Mouse (Mus musculus) brain, embryonic 14.5 days (tissue): Measurements from ENCODE around the gene Col4a4.

ENCODE experiments used
- CTCF ChIP-seq: fragments of 200-500 bp; IDR thresholded peaks from 2 replicates; pipeline ENCODE4 v1.5.1; 2012; ENCODE audit warnings: inconsistent platforms, mild to moderate bottlenecking, moderate library complexity, borderline replicate concordance; ENCODE audit not compliant: insufficient read depth, insufficient read length; ENCODE audit errors: extremely low read depth
- POLR2A ChIP-seq: fragments of 200-500 bp; IDR thresholded peaks from 2 replicates; pipeline ENCODE4 v1.6.1; 2012; ENCODE audit warnings: mild to moderate bottlenecking, inconsistent platforms, borderline replicate concordance; ENCODE audit not compliant: poor library complexity, insufficient read depth, insufficient read length, severe bottlenecking; ENCODE audit errors: extremely low read depth

DNA sequence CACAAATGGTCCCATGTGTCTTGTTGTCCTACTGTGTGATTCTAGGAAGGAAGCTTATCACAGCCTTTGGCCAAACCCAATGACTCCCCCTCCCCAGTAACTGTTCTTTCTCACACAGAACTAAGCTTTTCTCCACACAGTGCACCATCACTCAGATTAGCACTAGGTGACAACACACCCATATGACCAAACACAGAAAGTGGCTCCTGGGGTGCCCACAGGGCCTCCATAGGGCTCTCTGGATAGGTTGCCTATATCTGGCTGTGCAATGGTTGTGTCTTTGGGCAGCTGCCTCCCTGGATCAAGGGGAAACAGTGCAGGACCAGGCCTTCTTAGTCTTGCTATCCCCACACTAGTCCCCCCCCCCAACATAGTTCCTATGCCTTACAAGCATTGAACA is 113.2 kb downstream of the Col4a4 start:
- no peak for TF ChIP-seq CTCF
- no peak for TF ChIP-seq POLR2A
